Mouse (Mus musculus) T-helper 1 cell (primary cell): ENCODE data around the gene Smap2.

ENCODE experiments used
- in situ Hi-C: fragments of 300-600 bp; cut with MboI, MseI; formaldehyde crosslinking; loops from one replicate; pipeline ENCODE4 v1.15.1; 2025; ENCODE audit warnings: high pct_unique_total_duplicates

The Smap2 gene

DNA sequence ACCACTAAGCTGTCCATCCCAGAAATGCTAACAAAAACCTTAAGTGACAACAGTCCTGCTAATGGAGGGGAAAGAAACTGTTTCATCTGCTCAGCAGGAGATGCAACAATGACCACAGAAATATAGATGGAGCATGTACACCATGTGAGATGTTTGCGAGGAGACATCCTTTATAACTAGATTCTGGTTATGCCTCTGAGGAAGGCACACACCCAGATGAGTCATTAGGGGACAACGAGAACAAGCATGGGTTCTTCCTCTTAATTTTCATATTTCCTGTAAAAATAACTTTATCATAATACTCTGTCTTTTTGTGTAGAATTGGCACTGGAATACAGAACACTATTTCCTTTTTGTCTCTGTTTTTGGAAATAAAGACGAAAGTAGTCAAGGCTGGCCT is 38.8 kb downstream of the Smap2 start:
- in situ Hi-C loops, result no loop called here

DNA sequence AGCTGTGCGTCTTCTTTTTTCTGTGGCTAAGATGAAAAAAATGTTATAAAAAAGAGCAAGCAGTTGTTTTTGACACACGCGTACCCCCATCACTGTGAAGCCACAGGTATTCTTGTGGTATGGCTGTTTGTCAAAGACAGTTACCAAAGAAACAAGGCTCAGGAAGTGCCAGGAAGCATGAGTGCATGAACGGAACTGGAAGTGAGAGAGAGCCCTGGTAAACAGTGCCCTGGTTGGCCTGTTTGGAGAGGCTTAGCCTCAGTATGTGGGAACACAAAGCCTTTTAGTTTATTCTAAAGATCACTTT is 41.7 kb downstream of the Smap2 start:
- in situ Hi-C loops, result no loop called here

DNA sequence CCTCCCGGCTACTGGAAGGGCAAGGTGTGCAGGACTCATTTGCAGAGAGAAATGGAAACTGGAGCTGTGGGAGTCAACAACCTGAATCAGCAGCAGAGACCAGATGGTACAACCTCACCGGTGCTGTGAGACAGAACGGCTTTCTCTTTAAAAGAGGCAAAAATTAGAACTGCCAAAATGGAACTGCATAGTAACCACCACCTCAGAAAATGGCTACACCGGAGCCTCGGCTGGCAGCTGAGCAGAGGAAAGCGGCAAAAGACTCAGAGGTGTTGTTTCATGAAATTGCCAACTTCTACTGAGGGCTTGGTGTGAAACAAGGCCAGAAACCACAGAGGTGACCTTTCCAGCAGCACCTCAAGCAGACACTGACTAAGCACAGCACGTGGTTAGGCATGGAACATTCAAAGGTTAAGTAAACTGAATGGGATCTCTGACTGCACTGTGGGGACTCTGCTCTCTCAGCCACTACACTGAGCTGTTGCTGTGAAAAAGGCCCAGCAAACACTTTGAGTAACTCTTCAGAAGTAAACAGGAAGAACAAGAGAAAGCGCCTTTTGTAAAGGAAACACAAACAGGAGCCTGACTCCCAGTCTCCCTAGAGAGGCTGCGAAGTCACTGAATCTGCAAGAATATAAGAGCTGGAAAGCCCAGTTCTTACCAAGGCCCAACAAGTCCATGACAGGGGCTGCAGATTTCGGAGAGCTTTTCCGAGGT is 42.2 kb downstream of the Smap2 start:
- in situ Hi-C loops, result no loop called here

GRCm38 (mm10) chr4:120971842-120972241 is 45.2 kb downstream of the Smap2 start:
- in situ Hi-C loops, result no loop called here

- in situ Hi-C loops, result no loop called here
Observed at GRCm38 (mm10) chr4:120969382-120970146, 47.5 kb downstream of the Smap2 start.

GRCm38 (mm10) chr4:120968486-120968885 is 48.6 kb downstream of the Smap2 start:
- in situ Hi-C loops, result no loop called here

GRCm38 (mm10) chr4:120955586-120955985 is 61.5 kb downstream of the Smap2 start:
- in situ Hi-C loops, result no loop called here

GRCm38 (mm10) chr4:120953667-120954066 is 63.4 kb downstream of the Smap2 start:
- in situ Hi-C loops, result no loop called here

- in situ Hi-C loops, result no loop called here
Observed at GRCm38 (mm10) chr4:120953038-120953437, 64.0 kb downstream of the Smap2 start.

DNA sequence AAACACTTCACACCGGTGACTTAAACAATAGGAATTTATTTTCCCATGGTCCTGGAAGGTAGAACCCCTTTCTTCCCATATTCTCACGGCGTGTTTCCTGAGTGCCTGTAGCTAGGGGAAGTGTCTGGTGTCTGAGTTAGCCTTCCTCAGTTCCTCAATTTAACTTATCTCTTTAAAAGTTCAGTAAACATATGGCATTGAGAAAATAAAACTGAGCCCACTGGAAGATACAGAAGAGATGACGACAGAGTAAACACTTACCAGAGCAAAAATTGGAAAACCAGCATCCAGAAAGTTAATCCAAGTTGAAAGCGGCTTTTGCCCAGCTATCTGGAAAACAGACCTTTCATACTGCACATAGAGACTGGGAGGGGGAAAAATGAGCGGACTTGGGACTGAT is 64.9 kb downstream of the Smap2 start:
- in situ Hi-C loops, result no loop called here

GRCm38 (mm10) chr4:120951428-120951973 is 65.5 kb downstream of the Smap2 start, which contains the start of gene Zfp69:
Gene Zfp69, minus strand, starts transcription at chr4:120951699.
- in situ Hi-C loops, result no loop called here

DNA sequence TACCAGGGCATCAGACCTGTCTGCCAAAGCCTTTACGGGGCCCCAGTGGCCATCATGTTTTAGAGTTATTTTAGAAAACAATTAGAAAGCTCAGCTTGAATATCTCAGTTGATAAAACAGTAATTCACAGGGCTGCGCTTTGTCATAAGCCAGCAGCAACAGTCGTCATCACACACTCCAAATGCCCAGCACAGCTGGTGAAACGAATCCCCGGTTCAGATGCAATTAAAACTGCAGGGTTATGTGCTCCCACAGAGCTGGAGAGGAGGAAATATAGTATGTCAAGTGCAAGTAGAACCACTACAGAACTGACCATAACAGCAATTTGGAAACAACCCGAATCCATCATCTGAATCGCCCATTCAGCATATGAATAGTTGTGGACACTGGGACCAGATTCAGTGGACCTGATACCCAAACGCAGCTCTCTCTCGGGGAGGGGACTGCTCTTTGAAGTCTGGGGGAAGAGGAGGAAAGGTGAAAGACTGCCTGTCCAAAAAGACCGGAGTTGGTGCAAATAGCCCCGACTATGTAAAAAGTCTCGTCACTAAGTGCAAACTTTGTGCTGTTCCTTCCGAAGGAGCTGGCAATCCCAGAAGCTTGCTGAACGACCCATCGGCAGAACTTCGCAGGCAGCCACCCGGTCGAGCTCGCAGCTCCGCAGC is 66.2 kb downstream of the Smap2 start:
- in situ Hi-C loops, result no loop called here

- in situ Hi-C loops, result no loop called here
Observed at GRCm38 (mm10) chr4:120948938-120949337, 68.1 kb downstream of the Smap2 start.

DNA sequence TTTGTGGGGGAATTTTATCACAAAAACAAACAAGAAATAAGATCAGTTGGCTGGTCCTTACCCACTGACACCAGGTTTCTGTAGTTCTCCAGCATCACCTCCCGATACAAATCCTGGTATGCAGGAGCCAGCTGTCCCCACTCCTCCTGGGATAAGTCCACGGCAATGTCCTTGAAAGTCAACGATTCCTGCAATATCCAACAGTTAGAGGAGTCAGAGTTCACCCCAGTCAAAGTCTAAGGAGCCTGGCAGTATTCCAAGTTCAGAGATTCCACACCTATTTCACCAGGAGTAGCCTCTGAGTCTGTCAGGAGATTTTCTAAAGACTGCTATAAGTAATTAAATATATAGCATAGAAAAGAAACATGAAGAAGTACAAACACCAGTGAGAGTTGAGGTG is 82.0 kb downstream of the Smap2 start:
- in situ Hi-C loops, result no loop called here

- in situ Hi-C loops, result no loop called here
Observed at GRCm38 (mm10) chr4:120930736-120931135, 86.3 kb downstream of the Smap2 start.

GRCm38 (mm10) chr4:120928686-120929085 is 88.4 kb downstream of the Smap2 start:
- in situ Hi-C loops, result no loop called here

DNA sequence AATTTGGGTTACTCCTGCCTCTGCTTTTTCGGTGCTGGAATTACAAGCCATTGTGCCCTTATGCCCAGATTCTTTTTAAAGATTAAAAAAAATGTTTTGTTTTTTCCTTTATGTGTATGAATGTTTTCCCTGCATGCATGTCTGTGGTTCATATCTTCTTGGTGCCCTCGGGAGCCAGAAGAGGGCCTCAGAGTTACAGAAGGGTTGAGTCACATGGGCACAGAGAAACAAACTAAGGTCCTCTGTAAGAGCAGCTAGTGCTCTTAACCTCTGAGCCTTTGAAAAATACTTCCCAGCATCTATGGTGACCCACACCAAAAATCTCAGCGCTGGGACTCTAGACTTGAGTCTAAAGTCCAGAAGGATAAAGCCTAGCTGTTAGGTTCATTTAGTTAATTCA is 91.7 kb downstream of the Smap2 start:
- in situ Hi-C loops, result no loop called here

DNA sequence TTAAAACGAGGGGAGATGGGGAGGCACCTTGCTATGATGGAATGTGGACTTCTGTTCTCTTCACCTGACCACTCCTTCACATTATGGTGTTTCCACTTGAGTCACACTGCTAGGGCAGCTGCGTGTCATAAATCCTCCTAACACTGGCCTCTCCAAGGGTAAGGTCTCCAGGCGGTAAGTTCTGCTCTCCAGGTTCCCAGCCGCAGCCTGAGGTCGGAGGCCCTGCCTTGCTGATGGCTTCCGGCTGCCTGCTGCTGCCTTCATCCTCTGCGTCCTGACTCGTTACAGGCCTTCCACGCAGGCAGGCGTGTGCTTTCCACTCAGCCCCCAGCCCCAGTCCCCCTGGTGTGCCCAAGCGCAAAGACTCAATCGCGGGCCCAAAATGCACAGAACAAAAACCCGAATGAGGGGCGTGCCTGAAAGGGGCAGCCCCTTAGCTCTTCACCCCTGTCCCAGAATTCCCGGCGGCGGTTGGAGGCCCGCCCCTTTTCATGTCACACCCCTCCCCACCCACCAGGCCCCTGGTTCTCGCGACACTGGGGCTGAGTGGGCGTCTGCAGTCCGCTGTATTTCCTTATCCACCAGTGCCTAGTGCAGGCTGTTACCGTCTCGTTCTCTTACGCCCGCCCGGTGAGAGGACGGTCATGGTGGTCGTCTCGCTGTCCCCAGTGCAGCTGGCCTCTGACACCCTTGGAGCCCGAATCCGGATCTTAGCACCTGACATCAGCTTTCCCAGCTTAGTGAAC is 92.3 kb downstream of the Smap2 start, which contains the start of gene Exo5:
Exo5 (minus strand) TSS at position 464 of the 746 bp plus-strand sequence.
- in situ Hi-C loops, result no loop called here

GRCm38 (mm10) chr4:120921461-120921860 is 95.6 kb downstream of the Smap2 start:
- in situ Hi-C loops, result no loop called here
